Mouse (Mus musculus) hindbrain, postnatal 0 days (tissue): ENCODE measurements at regions not wholly inside any gene's neighbourhood (a gene's known extent, or its start where the extent isn't known, plus 50 kb on each side); places are given as distances from the start of the nearest gene placed in this dataset.
A peak's percentile ranks its signal among the peaks of the same experiment; 100 is the strongest.

Experiments used
- ATAC-seq: fragments of 200-750 bp; cut with Nextera tagmentation; 2 replicates; pipeline ENCODE4 v1.8.0; 2017; ENCODE audit warnings: mild to moderate bottlenecking, moderate TSS enrichment, moderate library complexity
- DNase-seq: peaks from one replicate; pipeline ENCODE4 v3.0.0-alpha.2; 2015; ENCODE audit warnings: low spot score
- H3K27ac ChIP-seq: fragments of 300-500 bp; sonication (generic); 2 replicates; pipeline ENCODE4 v1.5.1; 2014; ENCODE audit warnings: mild to moderate bottlenecking
- H3K27me3 ChIP-seq: fragments of 300-500 bp; sonication (generic); 2 replicates; pipeline ENCODE4 v1.6.1; 2014; ENCODE audit warnings: low read length, mixed read lengths; ENCODE audit not compliant: insufficient read depth
- H3K36me3 ChIP-seq: fragments of 300-500 bp; sonication (generic); 2 replicates; pipeline ENCODE4 v1.6.1; 2014; ENCODE audit warnings: low read length, mixed read lengths; ENCODE audit not compliant: insufficient read depth
- H3K4me1 ChIP-seq: fragments of 300-500 bp; sonication (generic); 2 replicates; pipeline ENCODE4 v1.6.1; 2014; ENCODE audit warnings: antibody characterized with exemption, low read length, mixed read lengths; ENCODE audit not compliant: insufficient read depth
- H3K4me2 ChIP-seq: fragments of 300-500 bp; sonication (generic); 2 replicates; pipeline ENCODE4 v1.6.1; 2014; ENCODE audit warnings: low read depth, mild to moderate bottlenecking, low read length, moderate library complexity, mixed read lengths
- H3K4me3 ChIP-seq: fragments of 300-500 bp; sonication (generic); 2 replicates; pipeline ENCODE4 v1.5.1; 2014; ENCODE audit warnings: low read length
- H3K9ac ChIP-seq: fragments of 300-500 bp; sonication (generic); replicated peaks from 2 replicates; pipeline ENCODE4 v1.6.1; 2014; ENCODE audit warnings: mild to moderate bottlenecking, low read length, moderate library complexity, mixed read lengths
- H3K9me3 ChIP-seq: fragments of 300-500 bp; sonication (generic); 2 replicates; pipeline ENCODE4 v1.6.1; 2016; ENCODE audit warnings: low read length, mixed read lengths
- CTCF ChIP-seq: IDR thresholded peaks from 2 replicates; pipeline ENCODE4 v1.5.1; 2016; ENCODE audit warnings: antibody characterized with exemption, control low read depth, low read depth
- WGBS: fragments of 180-500 bp; shearing (Covaris S2); extraction: QIAGEN DNeasy Blood & Tissue Kit; methylation state at CpG from one replicate; pipeline ENCODE4 v1.1.7; 2014; 5-methylcytosine and 5-hydroxymethylcytosine counted together

- DNase-seq, result no peak
- H3K4me3 ChIP-seq, result no peak overlapping the region
- no peaks in the 10 kb centered on the region for H3K27me3 ChIP-seq
- H3K4me2 ChIP-seq, result no peak overlapping the region
- no peak overlapping the region for H3K27ac ChIP-seq
- TF ChIP-seq CTCF, result no peak
- no peak for ATAC-seq
- H3K4me1 ChIP-seq, result peaks cover 4% of the 10 kb centered on the region
- H3K36me3 ChIP-seq, result no peaks in the 10 kb centered on the region
- WGBS, result 38% methylated on average over 5 of the region's 5 CpGs
- no peak overlapping the region for H3K9ac ChIP-seq
- no peaks in the 10 kb centered on the region for H3K9me3 ChIP-seq
Observed at GRCm38 (mm10) chr2:73041475-73041874, 55.0 kb upstream of the Gm11084 start.

- no peak overlapping the region for H3K27ac ChIP-seq
- H3K4me3 ChIP-seq, result no peak overlapping the region
- H3K36me3 ChIP-seq, result no peaks in the 10 kb centered on the region
- DNase-seq, result no peak
- no peaks in the 10 kb centered on the region for H3K27me3 ChIP-seq
- no peak for TF ChIP-seq CTCF
- no peak overlapping the region for H3K4me2 ChIP-seq
- H3K9me3 ChIP-seq, result no peaks in the 10 kb centered on the region
- no peak for ATAC-seq
- peaks cover 4% of the 10 kb centered on the region for H3K4me1 ChIP-seq
- 83% methylated on average over 3 of the region's 3 CpGs for WGBS
- H3K9ac ChIP-seq, result no peak overlapping the region
Observed at GRCm38 (mm10) chr2:73040031-73040430, 53.5 kb upstream of the Gm11084 start.

GRCm38 (mm10) chr2:73039300-73039699 is 52.8 kb upstream of the Gm11084 start:
- no peak overlapping the region for H3K9ac ChIP-seq
- 75% methylated on average over 2 of the region's 2 CpGs for WGBS
- DNase-seq (no peak), ATAC-seq (no peak)
- no peak overlapping the region for H3K4me2 ChIP-seq
- no peaks in the 10 kb centered on the region for H3K9me3 ChIP-seq
- H3K27ac ChIP-seq, result no peak overlapping the region
- H3K4me1 ChIP-seq, result peaks cover 4% of the 10 kb centered on the region
- H3K27me3 ChIP-seq, result no peaks in the 10 kb centered on the region
- no peak overlapping the region for H3K4me3 ChIP-seq
- no peaks in the 10 kb centered on the region for H3K36me3 ChIP-seq
- TF ChIP-seq CTCF, result no peak

GRCm38 (mm10) chr2:73038290-73038732 is 51.8 kb upstream of the Gm11084 start:
- no peak for TF ChIP-seq CTCF
- Histone ChIP-seq H3K4me2 (peak overlapping the region; percentile 42), H3K9ac (no peak overlapping the region), H3K9me3 (no peaks in the 10 kb centered on the region), H3K4me3 (peak overlapping the region; percentile 13; the same call in 1 of the 2 replicates), H3K4me1 (peaks cover 4% of the 10 kb centered on the region), H3K36me3 (no peaks in the 10 kb centered on the region), H3K27me3 (no peaks in the 10 kb centered on the region), H3K27ac (peak overlapping the region; percentile 67; the same call in 1 of the 2 replicates)
- peak; percentile 43 for DNase-seq
- peak; percentile 73 for ATAC-seq
- 13% methylated on average over 16 of the region's 16 CpGs for WGBS

GRCm38 (mm10) chr2:73037266-73038046 is 50.9 kb upstream of the Gm11084 start:
- H3K4me2 ChIP-seq, result no peak overlapping the region
- H3K27ac ChIP-seq, result peak overlapping the region; percentile 67; the same call in 1 of the 2 replicates
- no peak overlapping the region for H3K4me3 ChIP-seq
- no peaks in the 10 kb centered on the region for H3K36me3 ChIP-seq
- TF ChIP-seq CTCF, result no peak
- peaks cover 4% of the 10 kb centered on the region for H3K4me1 ChIP-seq
- H3K9me3 ChIP-seq, result no peaks in the 10 kb centered on the region
- H3K27me3 ChIP-seq, result no peaks in the 10 kb centered on the region
- 67% methylated on average over 13 of the region's 13 CpGs for WGBS
- no peak for ATAC-seq
- DNase-seq, result no peak
- H3K9ac ChIP-seq, result no peak overlapping the region
